Mouse (Mus musculus) midbrain, embryonic 15.5 days (tissue): ENCODE measurements around the gene Clgn. TPM values are rescaled to one million over a fixed set of nuclear protein-coding genes. Genes with fewer than 3 reads are reported as not detected.

Experiments used
- ATAC-seq: fragments of 200-750 bp; cut with Nextera tagmentation; replicated peaks from 2 replicates; pipeline ENCODE4 v1.8.0; 2017; ENCODE audit warnings: moderate TSS enrichment
- H3K27ac ChIP-seq: fragments of 300-500 bp; sonication (generic); 2 replicates; pipeline ENCODE4 v1.5.1; 2015; ENCODE audit warnings: mild to moderate bottlenecking, inconsistent platforms
- H3K27me3 ChIP-seq: fragments of 300-500 bp; sonication (generic); replicated peaks from 2 replicates; pipeline ENCODE4 v1.6.1; 2015; ENCODE audit warnings: inconsistent platforms
- H3K36me3 ChIP-seq: fragments of 300-500 bp; sonication (generic); replicated peaks from 2 replicates; pipeline ENCODE4 v1.6.1; 2015; ENCODE audit warnings: inconsistent platforms
- H3K4me1 ChIP-seq: fragments of 300-500 bp; sonication (generic); 2 replicates; pipeline ENCODE4 v1.6.1; 2015; ENCODE audit warnings: inconsistent platforms
- H3K4me2 ChIP-seq: fragments of 300-500 bp; sonication (generic); 2 replicates; pipeline ENCODE4 v1.6.1; 2015; ENCODE audit warnings: inconsistent platforms, mild to moderate bottlenecking, moderate library complexity
- H3K4me3 ChIP-seq: fragments of 300-500 bp; sonication (generic); 2 replicates; pipeline ENCODE4 v1.5.1; 2015; ENCODE audit warnings: mild to moderate bottlenecking, inconsistent platforms
- H3K9ac ChIP-seq: fragments of 300-500 bp; sonication (generic); 2 replicates; pipeline ENCODE4 v1.6.1; 2015; ENCODE audit warnings: mild to moderate bottlenecking, inconsistent platforms
- H3K9me3 ChIP-seq: fragments of 300-500 bp; sonication (generic); 2 replicates; pipeline ENCODE4 v1.6.1; 2016; ENCODE audit warnings: inconsistent platforms
- WGBS: fragments of 180-500 bp; shearing (Covaris S2); methylation state at CpG from one replicate; pipeline ENCODE4 v1.1.7; 2015; ENCODE audit warnings: mixed read lengths; 5-methylcytosine and 5-hydroxymethylcytosine counted together
- polyA plus RNA-seq: library from polyadenylated mRNA; unstranded; fragments of >200 nt; fragmentation: Nextera tagmentation; extraction: Ambion mirVana; gene quantifications from 2 replicates; pipeline ENCODE4 v1.2.1, GENCODE M21; 2015

Gene Clgn
- polyA plus RNA-seq = 10.0 and 10.4 TPM in 2 replicates

DNA sequence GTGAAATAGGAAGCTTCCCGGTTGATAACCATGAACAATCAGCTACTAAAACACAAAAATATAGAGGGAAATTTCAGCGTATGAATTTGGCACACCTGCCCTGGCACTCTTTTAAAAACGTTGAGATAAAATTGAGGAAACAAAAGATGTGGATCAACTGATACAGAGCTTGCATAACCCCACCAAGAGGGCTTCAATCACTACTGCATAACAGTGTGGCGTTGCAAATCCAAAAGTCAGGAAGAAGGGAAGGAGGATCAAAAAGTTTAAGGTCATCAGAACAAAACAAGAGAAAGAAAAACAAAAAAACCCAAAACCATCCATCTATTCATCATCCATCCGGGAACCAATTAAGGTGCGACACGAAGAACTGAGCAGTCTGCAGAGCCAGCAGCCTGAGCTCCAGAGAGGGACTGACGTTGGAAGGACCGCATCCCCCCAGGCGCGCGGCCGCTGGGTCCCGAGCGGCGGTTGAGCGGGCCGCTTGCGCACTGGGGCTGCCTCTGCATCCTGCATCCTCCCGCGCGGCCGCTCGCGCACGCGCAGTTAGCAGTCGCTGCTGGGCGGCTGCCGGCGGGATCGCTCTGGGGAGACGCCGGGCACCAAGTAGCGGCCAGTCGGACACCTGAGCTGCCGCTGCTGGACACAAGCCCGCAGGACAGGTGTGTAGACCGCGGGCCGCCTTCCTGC, at the start of gene Clgn:
Gene Clgn, plus strand, starts transcription at position 552 of the 690 bp plus-strand sequence.
- H3K27ac ChIP-seq = no peak within 1 kb of the TSS
- H3K4me3 ChIP-seq = peak within 1 kb of the TSS; percentile 68
- peaks cover 6% of the 10 kb centered on the region for H3K4me1 ChIP-seq
- H3K9ac ChIP-seq = peak within 1 kb of the TSS; percentile 82
- peak; percentile 96 for ATAC-seq
- H3K9me3 ChIP-seq = no peaks in the 10 kb centered on the region
- H3K36me3 ChIP-seq = no peaks in the 10 kb centered on the region
- H3K4me2 ChIP-seq = peak within 1 kb of the TSS; percentile 90
- WGBS = 5% methylated on average over 41 of the region's 41 CpGs
- H3K27me3 ChIP-seq = no peaks in the 10 kb centered on the region; the same call in 1 of the 2 replicates

DNA sequence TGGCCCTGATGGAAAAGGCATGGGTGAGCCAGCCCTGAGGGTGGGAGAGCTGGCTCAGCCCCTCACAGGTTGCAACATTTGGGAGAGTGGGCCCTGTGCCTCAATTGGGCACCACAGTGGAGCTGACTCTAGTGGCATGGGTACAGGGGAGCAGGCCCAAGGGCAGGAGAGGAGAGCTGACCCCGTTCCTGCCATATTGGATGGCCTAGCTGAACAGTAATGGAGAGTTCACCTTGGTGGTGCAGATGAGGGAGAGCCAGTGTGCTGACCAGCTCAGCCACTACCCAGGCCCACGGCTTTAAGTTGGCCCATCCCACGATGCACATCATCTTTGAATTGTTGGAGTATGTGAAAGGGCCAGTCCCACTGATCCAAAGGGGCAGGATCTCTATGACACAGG, 47.6 kb upstream of the Clgn start:
- Histone ChIP-seq H3K36me3 (no peaks in the 10 kb centered on the region), H3K4me3 (no peak overlapping the region), H3K4me1 (no peaks in the 10 kb centered on the region), H3K9ac (no peak overlapping the region), H3K27ac (no peak overlapping the region), H3K4me2 (no peak overlapping the region), H3K27me3 (no peaks in the 10 kb centered on the region), H3K9me3 (no peaks in the 10 kb centered on the region)
- ATAC-seq = no peak
- WGBS = 87% methylated on average over 3 of the region's 3 CpGs

- ATAC-seq = no peak
- Histone ChIP-seq H3K9me3 (no peaks in the 10 kb centered on the region), H3K4me1 (no peaks in the 10 kb centered on the region)
Observed at GRCm38 (mm10) chr8:83342693-83343092, 47.0 kb upstream of the Clgn start.

GRCm38 (mm10) chr8:83348263-83348662, 41.4 kb upstream of the Clgn start, which contains the start of gene Mgat4d:
Gene Mgat4d, plus strand, starts transcription at chr8:83348471.
- Histone ChIP-seq H3K36me3 (no peaks in the 10 kb centered on the region), H3K4me3 (no peak within 1 kb of the TSS), H3K9me3 (no peaks in the 10 kb centered on the region), H3K4me1 (no peaks in the 10 kb centered on the region), H3K27ac (no peak within 1 kb of the TSS), H3K9ac (no peak within 1 kb of the TSS), H3K27me3 (no peaks in the 10 kb centered on the region), H3K4me2 (no peak within 1 kb of the TSS)
- ATAC-seq = no peak
- WGBS = 87% methylated on average over 18 of the region's 18 CpGs

More at GRCm38 (mm10) chr8:83342693-83343092, 47.0 kb upstream of the Clgn start:
- H3K9ac ChIP-seq = no peak overlapping the region
- no peaks in the 10 kb centered on the region for H3K36me3 ChIP-seq
- no peak overlapping the region for H3K4me2 ChIP-seq
- no peak overlapping the region for H3K4me3 ChIP-seq
- H3K27ac ChIP-seq = no peak overlapping the region
- no peaks in the 10 kb centered on the region for H3K27me3 ChIP-seq

DNA sequence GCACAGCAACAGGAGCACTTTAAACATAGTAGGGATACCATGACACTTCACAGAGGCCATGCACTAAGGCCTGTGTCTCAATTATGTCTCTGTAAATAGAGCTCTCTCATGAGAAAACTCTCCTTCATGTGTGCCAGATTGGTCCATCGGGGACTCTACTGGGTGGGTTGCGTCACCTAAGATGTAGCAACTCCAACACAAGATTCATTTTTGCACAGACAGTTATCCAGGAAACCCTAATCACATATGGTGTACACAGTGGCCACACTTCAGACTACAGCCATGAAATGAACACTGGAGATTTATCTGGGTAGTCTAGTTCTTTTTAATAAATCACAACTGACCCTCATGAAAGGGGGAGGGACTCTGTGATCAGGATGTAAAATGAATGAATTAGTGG, 38.4 kb upstream of the Clgn start:
- 96% methylated on average over 2 of the region's 2 CpGs for WGBS
- ATAC-seq = no peak
- Histone ChIP-seq H3K4me1 (no peaks in the 10 kb centered on the region), H3K4me2 (no peak overlapping the region), H3K36me3 (no peaks in the 10 kb centered on the region), H3K9me3 (no peaks in the 10 kb centered on the region), H3K27me3 (no peaks in the 10 kb centered on the region), H3K27ac (no peak overlapping the region), H3K9ac (no peak overlapping the region), H3K4me3 (no peak overlapping the region)

- H3K27me3 ChIP-seq = no peaks in the 10 kb centered on the region
Observed at GRCm38 (mm10) chr8:83363156-83363769, 26.4 kb upstream of the Clgn start.

DNA sequence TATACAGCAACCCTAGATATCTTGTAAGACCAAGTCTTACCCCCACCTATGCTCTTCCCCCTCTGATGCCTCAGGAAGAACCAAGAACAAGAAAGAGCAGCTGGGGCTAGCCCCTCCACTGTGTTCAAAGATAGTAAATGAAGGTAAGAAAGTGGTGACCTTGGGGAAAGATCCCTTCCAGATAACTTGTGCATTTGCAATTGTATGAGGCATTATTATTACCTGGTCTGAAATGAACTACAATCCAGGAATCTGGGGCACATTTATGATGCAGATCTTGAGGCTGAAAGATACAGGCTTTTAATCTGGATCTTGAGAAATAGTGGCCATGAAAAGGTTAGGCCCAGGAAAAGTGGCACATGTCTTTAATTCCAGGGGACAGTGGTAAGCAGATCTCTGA, 12.4 kb upstream of the Clgn start:
- Histone ChIP-seq H3K9me3 (no peaks in the 10 kb centered on the region), H3K27me3 (no peaks in the 10 kb centered on the region), H3K4me1 (no peaks in the 10 kb centered on the region), H3K9ac (no peak overlapping the region), H3K36me3 (no peaks in the 10 kb centered on the region), H3K4me2 (no peak overlapping the region), H3K4me3 (no peak overlapping the region), H3K27ac (no peak overlapping the region)
- ATAC-seq = no peak

More at GRCm38 (mm10) chr8:83363156-83363769, 26.4 kb upstream of the Clgn start:
- ATAC-seq = no peak
- Histone ChIP-seq H3K9me3 (no peaks in the 10 kb centered on the region), H3K4me1 (no peaks in the 10 kb centered on the region), H3K36me3 (no peaks in the 10 kb centered on the region), H3K4me3 (no peak overlapping the region), H3K9ac (no peak overlapping the region), H3K27ac (no peak overlapping the region), H3K4me2 (no peak overlapping the region)
- WGBS = 68% methylated on average over 7 of the region's 7 CpGs

DNA sequence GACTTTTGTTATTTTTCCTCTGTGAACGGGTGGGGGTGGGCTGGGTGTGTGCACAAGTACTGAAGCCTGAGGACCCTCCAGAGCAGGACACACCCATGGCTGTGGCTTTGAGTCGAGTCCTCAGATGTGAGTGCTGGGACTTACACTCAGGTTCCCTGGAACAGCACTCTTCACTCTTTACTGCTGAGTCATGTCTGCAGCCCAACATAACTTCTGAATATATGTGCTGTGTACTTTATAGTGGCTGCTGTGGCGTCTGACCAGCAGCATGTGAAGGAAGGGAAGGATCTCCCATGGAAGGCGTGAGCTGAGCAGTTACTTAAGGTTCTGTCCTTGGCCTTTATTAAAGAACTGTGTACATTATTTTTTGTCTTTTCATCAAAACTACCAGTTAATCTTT, 9.5 kb upstream of the Clgn start:
- Histone ChIP-seq H3K4me3 (no peak overlapping the region), H3K9me3 (no peaks in the 10 kb centered on the region), H3K4me1 (no peaks in the 10 kb centered on the region), H3K9ac (no peak overlapping the region), H3K27me3 (no peaks in the 10 kb centered on the region), H3K36me3 (no peaks in the 10 kb centered on the region), H3K4me2 (no peak overlapping the region), H3K27ac (no peak overlapping the region)
- no peak for ATAC-seq
- 76% methylated on average over 4 of the region's 4 CpGs for WGBS

- no peak for ATAC-seq
- H3K36me3 ChIP-seq = no peaks in the 10 kb centered on the region
- no peaks in the 10 kb centered on the region for H3K9me3 ChIP-seq
- H3K4me3 ChIP-seq = no peak overlapping the region
- H3K4me1 ChIP-seq = no peaks in the 10 kb centered on the region
- 82% methylated on average over 2 of the region's 2 CpGs for WGBS
- H3K4me2 ChIP-seq = no peak overlapping the region
- no peaks in the 10 kb centered on the region for H3K27me3 ChIP-seq
- no peak overlapping the region for H3K27ac ChIP-seq
- no peak overlapping the region for H3K9ac ChIP-seq
Observed at GRCm38 (mm10) chr8:83381016-83381415, 8.7 kb upstream of the Clgn start.

GRCm38 (mm10) chr8:83382850-83383249, 6.8 kb upstream of the Clgn start:
- WGBS = 47% methylated on average over 2 of the region's 2 CpGs
- H3K9ac ChIP-seq = no peak overlapping the region
- no peaks in the 10 kb centered on the region for H3K9me3 ChIP-seq
- no peak for ATAC-seq
- H3K27ac ChIP-seq = no peak overlapping the region
- no peaks in the 10 kb centered on the region for H3K4me1 ChIP-seq
- H3K4me3 ChIP-seq = no peak overlapping the region
- no peaks in the 10 kb centered on the region for H3K36me3 ChIP-seq
- H3K4me2 ChIP-seq = no peak overlapping the region
- H3K27me3 ChIP-seq = no peaks in the 10 kb centered on the region

GRCm38 (mm10) chr8:83390006-83390701, 487 bp downstream of the Clgn start:
- H3K27ac ChIP-seq = no peak overlapping the region
- no peaks in the 10 kb centered on the region; the same call in 1 of the 2 replicates for H3K27me3 ChIP-seq
- peak overlapping the region; percentile 90 for H3K4me2 ChIP-seq
- peak; percentile 81 for ATAC-seq
- H3K9ac ChIP-seq = peak overlapping the region; percentile 82
- no peaks in the 10 kb centered on the region for H3K9me3 ChIP-seq
- H3K4me1 ChIP-seq = peaks cover 6% of the 10 kb centered on the region
- H3K36me3 ChIP-seq = no peaks in the 10 kb centered on the region
- peak overlapping the region; percentile 68 for H3K4me3 ChIP-seq
- 4% methylated on average over 14 of the region's 14 CpGs for WGBS

- H3K36me3 ChIP-seq = no peaks in the 10 kb centered on the region
- no peaks in the 10 kb centered on the region for H3K9me3 ChIP-seq
- H3K9ac ChIP-seq = no peak overlapping the region
- H3K4me1 ChIP-seq = peaks cover 6% of the 10 kb centered on the region
- no peak for ATAC-seq
- no peaks in the 10 kb centered on the region; the same call in 1 of the 2 replicates for H3K27me3 ChIP-seq
- H3K4me3 ChIP-seq = no peak overlapping the region
- no peak overlapping the region for H3K4me2 ChIP-seq
- 72% methylated on average over 1 of the region's 1 CpGs for WGBS
- H3K27ac ChIP-seq = no peak overlapping the region
Observed at GRCm38 (mm10) chr8:83392521-83392920, 2.9 kb downstream of the Clgn start.
